Mouse (Mus musculus) kidney, adult 2 months (tissue): ENCODE measurements at regions not wholly inside any gene's neighbourhood (a gene's known extent, or its start where the extent isn't known, plus 50 kb on each side); places are given as distances from the start of the nearest gene placed in this dataset.

Experiments
- DNase-seq: peaks from one replicate; pipeline ENCODE4 v3.0.0; 2021
- H3K27ac ChIP-seq: fragments of 200-500 bp; 2 replicates; pipeline ENCODE4 v1.5.1; 2012; ENCODE audit warnings: low read depth, low read length, control low read depth, inconsistent platforms; ENCODE audit not compliant: insufficient read depth
- H3K27me3 ChIP-seq: fragments of 200-500 bp; replicated peaks from 2 replicates; pipeline ENCODE4 v1.6.1; 2012; ENCODE audit warnings: mild to moderate bottlenecking, moderate library complexity, low read length, inconsistent platforms; ENCODE audit not compliant: control insufficient read depth, insufficient read depth
- H3K36me3 ChIP-seq: fragments of 200-500 bp; 2 replicates; pipeline ENCODE4 v1.6.1; 2012; ENCODE audit warnings: mild to moderate bottlenecking, moderate library complexity, low read length, inconsistent platforms; ENCODE audit not compliant: control insufficient read depth, insufficient read depth
- H3K4me1 ChIP-seq: fragments of 200-500 bp; 2 replicates; pipeline ENCODE4 v1.6.1; 2011; ENCODE audit warnings: low read length; ENCODE audit not compliant: control insufficient read depth, insufficient read depth
- H3K4me3 ChIP-seq: fragments of 200-500 bp; 2 replicates; pipeline ENCODE4 v1.5.1; 2011; ENCODE audit warnings: mild to moderate bottlenecking, low read depth, low read length, control low read depth; ENCODE audit not compliant: insufficient read depth
- CTCF ChIP-seq: fragments of 200-500 bp; conservative IDR thresholded peaks from 2 replicates; pipeline ENCODE4 v1.5.1; 2011; ENCODE audit warnings: low read depth, mild to moderate bottlenecking, control low read depth, low read length, moderate library complexity, mixed read lengths; ENCODE audit not compliant: insufficient read depth, insufficient read length
- POLR2A ChIP-seq: fragments of 200-500 bp; IDR thresholded peaks from one replicate; pipeline ENCODE4 v1.6.1; 2011; ENCODE audit warnings: low read depth, low read length, control low read depth
- WGBS: fragments of 180-500 bp; shearing (Covaris S2); methylation state at CpG from one replicate; pipeline ENCODE4 v1.1.7; 2018; 5-methylcytosine and 5-hydroxymethylcytosine counted together

DNA sequence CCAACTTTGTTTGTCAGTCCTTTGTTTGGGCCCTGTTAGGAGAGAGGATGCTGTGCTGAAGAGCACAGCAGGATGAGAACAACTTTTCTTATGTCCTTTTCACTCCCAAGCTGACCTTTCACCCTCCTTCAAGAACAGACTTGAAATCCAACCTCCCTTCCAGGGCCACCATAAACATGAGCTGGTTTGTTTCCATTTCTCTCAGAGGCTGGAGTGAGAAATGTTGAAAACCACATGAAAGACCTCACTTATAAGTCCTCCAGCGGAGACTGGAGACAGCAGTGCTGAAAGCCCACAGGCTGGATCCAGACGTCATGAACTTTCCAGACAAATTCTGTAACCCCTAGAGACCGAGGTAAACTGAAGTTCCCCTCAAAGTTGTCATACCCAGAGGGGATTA is 761.3 kb downstream of the Flrt2 start:
- Histone ChIP-seq H3K4me1 (no peaks in the 10 kb centered on the region), H3K27me3 (no peaks in the 10 kb centered on the region), H3K27ac (no peak overlapping the region), H3K4me3 (no peak overlapping the region), H3K36me3 (no peaks in the 10 kb centered on the region)
- WGBS, result 15% methylated on average over 3 of the region's 3 CpGs
- TF ChIP-seq CTCF, result no peak
- no peak for TF ChIP-seq POLR2A
- DNase-seq, result no peak

DNA sequence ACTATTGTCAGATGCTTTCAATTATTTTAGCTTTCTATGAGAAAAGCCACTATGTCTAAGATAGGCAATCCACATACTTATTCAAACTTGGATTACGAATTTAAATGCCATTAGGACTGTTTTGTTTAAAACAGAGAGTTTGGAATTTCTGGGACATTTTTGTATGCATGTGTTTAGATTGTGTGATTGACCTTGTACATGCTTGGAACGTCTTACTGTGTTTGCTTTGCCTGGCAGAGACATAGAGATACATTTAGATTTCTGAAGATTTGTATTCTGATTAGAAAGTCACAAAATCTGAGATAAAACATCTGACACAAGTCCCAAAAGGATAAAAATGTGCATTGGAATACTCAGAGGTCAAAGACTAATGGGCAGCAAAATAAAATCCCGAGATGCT is 784.3 kb downstream of the Flrt2 start:
- H3K4me1 ChIP-seq, result no peaks in the 10 kb centered on the region
- no peak overlapping the region for H3K27ac ChIP-seq
- H3K4me3 ChIP-seq, result no peak overlapping the region
- H3K36me3 ChIP-seq, result no peaks in the 10 kb centered on the region
- H3K27me3 ChIP-seq, result no peaks in the 10 kb centered on the region
- no peak for DNase-seq
- TF ChIP-seq CTCF (no peak), POLR2A (no peak)
- WGBS, result 47% methylated on average over 3 of the region's 3 CpGs

DNA sequence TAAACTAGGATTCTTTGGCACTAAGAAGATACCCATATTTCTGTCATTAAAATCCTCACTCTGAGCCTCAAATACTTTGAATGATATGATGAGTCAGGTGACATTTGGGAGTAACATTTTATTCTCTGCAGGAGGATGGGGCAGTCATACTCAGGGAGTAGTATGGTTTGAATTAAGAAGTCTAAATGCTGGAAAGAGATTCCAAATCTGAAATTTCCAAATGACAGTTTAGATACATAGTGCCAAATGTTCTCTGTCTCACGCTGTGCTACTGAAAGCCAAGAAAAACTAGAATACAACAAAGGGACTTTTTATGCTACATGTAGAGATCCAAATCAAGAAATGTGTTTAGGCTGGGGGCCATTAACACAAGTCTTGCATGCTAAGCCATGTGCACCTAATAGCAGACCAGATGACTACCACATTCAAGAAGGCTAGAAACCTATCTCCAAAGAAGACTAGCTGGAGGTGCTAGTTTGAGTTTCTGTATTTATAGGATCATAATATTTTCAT is 796.5 kb downstream of the Flrt2 start:
- 81% methylated on average over 1 of the region's 1 CpGs for WGBS
- Histone ChIP-seq H3K27ac (no peak overlapping the region), H3K4me3 (no peak overlapping the region), H3K27me3 (no peaks in the 10 kb centered on the region), H3K36me3 (no peaks in the 10 kb centered on the region), H3K4me1 (no peaks in the 10 kb centered on the region)
- no peak for TF ChIP-seq POLR2A
- no peak for TF ChIP-seq CTCF
- no peak for DNase-seq

DNA sequence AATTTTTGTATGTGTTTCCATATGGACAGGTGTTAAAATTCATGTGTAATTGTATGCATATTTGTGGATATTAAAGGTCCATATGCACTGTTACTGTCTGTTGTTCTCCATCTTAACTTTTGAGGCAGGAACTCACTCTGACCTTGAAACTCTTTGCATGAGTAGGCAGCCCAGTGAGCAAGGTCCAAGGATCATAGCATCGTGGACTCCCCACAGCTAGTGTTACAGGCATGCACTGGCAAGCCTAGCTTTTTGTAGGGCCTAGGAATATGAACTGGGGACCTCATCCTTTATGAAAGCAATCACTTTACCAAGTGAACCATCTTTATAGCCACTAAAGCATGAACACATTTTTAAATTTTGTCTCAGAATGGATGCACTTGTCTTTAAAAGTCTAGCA is 817.6 kb downstream of the Flrt2 start:
- Histone ChIP-seq H3K27ac (no peak overlapping the region), H3K4me3 (no peak overlapping the region), H3K36me3 (no peaks in the 10 kb centered on the region), H3K27me3 (no peaks in the 10 kb centered on the region), H3K4me1 (no peaks in the 10 kb centered on the region)
- 33% methylated on average over 1 of the region's 1 CpGs for WGBS
- TF ChIP-seq POLR2A (no peak), CTCF (no peak)
- DNase-seq, result peak; percentile 42

DNA sequence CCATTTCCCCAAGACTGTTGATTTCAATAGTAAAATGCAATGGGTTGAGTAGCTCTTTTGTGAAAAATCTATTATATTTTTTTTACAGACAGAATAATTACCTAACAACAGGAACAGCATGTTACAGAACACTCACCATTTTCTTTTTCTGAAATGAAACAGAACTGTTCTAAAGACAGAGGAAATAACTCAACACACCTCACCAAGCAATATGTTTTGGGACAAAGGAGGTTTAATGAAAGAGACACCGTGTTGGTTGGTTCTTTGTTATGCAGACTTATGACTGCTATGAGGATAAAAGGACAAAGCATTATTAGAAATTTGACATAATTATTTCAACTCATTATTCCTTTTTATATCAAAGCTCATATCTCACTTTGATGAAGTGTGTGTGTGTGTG is 866.8 kb downstream of the Flrt2 start:
- no peaks in the 10 kb centered on the region for H3K4me1 ChIP-seq
- no peaks in the 10 kb centered on the region for H3K36me3 ChIP-seq
- H3K27me3 ChIP-seq, result no peaks in the 10 kb centered on the region
- no peak overlapping the region for H3K4me3 ChIP-seq
- TF ChIP-seq POLR2A, result no peak
- no peak for TF ChIP-seq CTCF
- DNase-seq, result no peak
- 82% methylated on average over 1 of the region's 1 CpGs for WGBS
- H3K27ac ChIP-seq, result no peak overlapping the region

DNA sequence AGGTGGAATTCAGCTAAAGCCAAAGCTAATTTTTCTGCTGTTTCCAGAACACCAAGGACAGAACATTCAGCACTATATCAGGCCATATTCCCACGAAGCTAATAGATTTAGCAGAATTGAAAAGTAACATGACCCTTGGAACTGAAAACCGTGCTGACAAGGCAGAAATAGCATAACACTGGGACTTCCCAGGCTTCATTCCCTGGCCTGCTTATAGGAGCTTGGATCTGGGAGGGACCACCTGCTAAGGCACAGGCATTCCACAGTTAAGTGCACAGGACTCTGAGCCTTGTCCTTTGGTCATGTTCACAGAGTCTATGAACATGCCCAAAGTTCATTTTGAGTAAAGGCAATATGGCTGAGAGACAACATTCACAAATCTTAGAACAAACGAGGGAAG is 902.8 kb downstream of the Flrt2 start:
- H3K27ac ChIP-seq, result no peak overlapping the region
- H3K4me3 ChIP-seq, result no peak overlapping the region
- H3K4me1 ChIP-seq, result no peaks in the 10 kb centered on the region
- peak; percentile 58 for DNase-seq
- TF ChIP-seq CTCF (no peak), POLR2A (no peak)
- no peaks in the 10 kb centered on the region for H3K36me3 ChIP-seq
- 23% methylated on average over 3 of the region's 3 CpGs for WGBS
- H3K27me3 ChIP-seq, result no peaks in the 10 kb centered on the region

DNA sequence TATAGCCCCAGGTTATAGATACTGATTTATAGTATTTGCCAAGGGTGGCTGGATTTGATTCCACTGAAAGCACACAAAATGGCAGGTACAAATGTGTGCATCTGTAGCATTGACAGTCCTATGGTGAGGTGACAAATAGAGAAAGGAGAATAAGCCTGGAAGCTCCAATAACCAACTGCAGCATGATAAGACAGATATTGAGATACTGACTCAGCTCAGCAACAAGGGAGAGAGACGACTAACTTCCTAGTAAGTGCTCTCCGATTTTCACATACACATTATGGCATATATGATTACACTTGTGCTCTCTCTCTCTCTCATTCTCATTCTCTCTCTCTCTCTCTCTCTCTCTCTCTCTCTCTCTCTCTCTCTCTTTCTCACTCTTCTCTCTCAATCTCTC is 923.1 kb downstream of the Flrt2 start:
- Histone ChIP-seq H3K4me3 (no peak overlapping the region), H3K27me3 (no peaks in the 10 kb centered on the region), H3K36me3 (no peaks in the 10 kb centered on the region), H3K4me1 (no peaks in the 10 kb centered on the region), H3K27ac (no peak overlapping the region)
- WGBS, result 74% methylated on average over 2 of the region's 2 CpGs
- DNase-seq, result no peak
- TF ChIP-seq CTCF, result no peak
- TF ChIP-seq POLR2A, result no peak

DNA sequence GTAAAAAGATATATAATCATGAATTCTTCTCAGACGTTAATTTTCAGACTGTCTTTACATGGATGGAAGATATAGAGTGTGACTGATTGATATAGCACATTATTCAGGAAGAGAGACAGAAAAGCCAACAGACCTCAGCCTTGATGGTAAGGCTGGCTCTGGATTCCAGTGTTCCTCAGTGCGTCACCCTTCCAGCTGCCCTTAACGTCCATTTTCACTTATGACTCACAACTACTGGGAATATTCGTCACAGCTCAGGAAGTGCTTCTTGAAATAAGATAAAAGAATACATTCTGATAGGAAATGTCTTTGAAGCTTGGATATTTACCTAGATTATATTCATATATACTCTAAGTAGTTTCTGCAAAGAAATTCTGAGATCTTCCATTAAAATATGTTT is 923.8 kb downstream of the Flrt2 start:
- Histone ChIP-seq H3K36me3 (no peaks in the 10 kb centered on the region), H3K27me3 (no peaks in the 10 kb centered on the region), H3K4me3 (no peak overlapping the region), H3K27ac (no peak overlapping the region), H3K4me1 (no peaks in the 10 kb centered on the region)
- 64% methylated on average over 4 of the region's 4 CpGs for WGBS
- TF ChIP-seq POLR2A (no peak), CTCF (no peak)
- DNase-seq, result no peak
